Mouse (Mus musculus): ENCODE data around the gene Dcaf6. TPM values are rescaled to one million over a fixed set of nuclear protein-coding genes. Genes with fewer than 3 reads are reported as not detected.

Dcaf6 gene
- polyA plus RNA-seq, 2 experiments: 13.5 to 20.6 TPM

GRCm38 (mm10) chr1:165373839-165374238, 86.4 kb downstream of the Dcaf6 start:
- no peak overlapping the region for H3K4me2 ChIP-seq (ENCODE audit: low read depth)
- no peaks in the 10 kb centered on the region for H3K27me3 ChIP-seq (ENCODE audit: control insufficient read depth, insufficient read depth, low read length)
- no peaks in the 10 kb centered on the region; the same call in 1 of the 2 replicates for H3K36me3 ChIP-seq (replicated peaks; ENCODE audit: control insufficient read depth, insufficient read depth, low read depth)
- no peak for DNase-seq (ENCODE audit: low read depth in 3 of 3, low spot score in 3 of 3)
- no peak overlapping the region for H3K27ac ChIP-seq
- H3K4me1 ChIP-seq (replicated peaks; ENCODE audit: control insufficient read depth in 2 of 2, insufficient read depth in 2 of 2, low read length in 1 of 2): peaks cover 2 to 5% of the 10 kb centered on the region in 2 experiments; a peak in 2 of 4 replicates
- TF ChIP-seq EP300 (IDR thresholded peaks at IDR 0.05; ENCODE audit: low read depth): no peak
- TF ChIP-seq CTCF (IDR thresholded peaks at IDR 0.05; ENCODE audit: low read depth): no peak
- no peak overlapping the region for H3K9ac ChIP-seq (replicated peaks)
- ATAC-seq (ENCODE audit: insufficient read depth): no peak
- 72% methylated on average over 9 of the region's 9 CpGs for WGBS (ENCODE audit: insufficient replicate concordance)
- H3K9me3 ChIP-seq (ENCODE audit: control insufficient read depth, low read length): no peaks in the 10 kb centered on the region
- no peak overlapping the region for H3K4me3 ChIP-seq (ENCODE audit: insufficient read depth in 1 of 2, low read depth in 2 of 2, low read length in 2 of 2)

- TF ChIP-seq CTCF (IDR thresholded peaks at IDR 0.05; ENCODE audit: low read depth) (no peak), EP300 (IDR thresholded peaks at IDR 0.05; ENCODE audit: low read depth) (no peak)
- no peak for DNase-seq (ENCODE audit: low read depth in 3 of 3, low spot score in 3 of 3)
- 87% methylated on average over 4 of the region's 4 CpGs for WGBS (ENCODE audit: insufficient replicate concordance)
These were observed 89.3 kb downstream of the Dcaf6 start for GRCm38 (mm10) chr1:165370990-165371389.

GRCm38 (mm10) chr1:165365057-165365456, 95.2 kb downstream of the Dcaf6 start:
- Histone ChIP-seq H3K4me3 (ENCODE audit: insufficient read depth in 1 of 2, low read depth in 2 of 2, low read length in 2 of 2) (no peak overlapping the region), H3K4me2 (ENCODE audit: low read depth) (no peak overlapping the region), H3K4me1 (replicated peaks; ENCODE audit: control insufficient read depth in 2 of 2, insufficient read depth in 2 of 2, low read length in 1 of 2) (no peaks in the 10 kb centered on the region), H3K27ac (no peak overlapping the region), H3K9me3 (ENCODE audit: control insufficient read depth, low read length) (no peaks in the 10 kb centered on the region), H3K36me3 (replicated peaks; ENCODE audit: control insufficient read depth, insufficient read depth, low read depth) (no peaks in the 10 kb centered on the region; the same call in 1 of the 2 replicates), H3K27me3 (ENCODE audit: control insufficient read depth, insufficient read depth, low read length) (no peaks in the 10 kb centered on the region), H3K9ac (replicated peaks) (no peak overlapping the region)
- ATAC-seq (ENCODE audit: insufficient read depth) (no peak), DNase-seq (ENCODE audit: low read depth in 3 of 3, low spot score in 3 of 3) (peak in 1 of 3 experiments; percentile 13)
- TF ChIP-seq CTCF (IDR thresholded peaks at IDR 0.05; ENCODE audit: low read depth) (peak; percentile 48), EP300 (IDR thresholded peaks at IDR 0.05; ENCODE audit: low read depth) (no peak)
- 76% methylated on average over 3 of the region's 3 CpGs for WGBS (ENCODE audit: insufficient replicate concordance)

More at GRCm38 (mm10) chr1:165370990-165371389, 89.3 kb downstream of the Dcaf6 start:
- no peaks in the 10 kb centered on the region for H3K9me3 ChIP-seq (ENCODE audit: control insufficient read depth, low read length)
- no peaks in the 10 kb centered on the region for H3K27me3 ChIP-seq (ENCODE audit: control insufficient read depth, insufficient read depth, low read length)
- H3K9ac ChIP-seq (replicated peaks): no peak overlapping the region
- H3K4me3 ChIP-seq (ENCODE audit: insufficient read depth in 1 of 2, low read depth in 2 of 2, low read length in 2 of 2): no peak overlapping the region
- H3K36me3 ChIP-seq (replicated peaks; ENCODE audit: control insufficient read depth, insufficient read depth, low read depth): no peaks in the 10 kb centered on the region; the same call in 1 of the 2 replicates
- ATAC-seq (ENCODE audit: insufficient read depth): no peak
- no peak overlapping the region for H3K27ac ChIP-seq
- H3K4me1 ChIP-seq (replicated peaks; ENCODE audit: control insufficient read depth in 2 of 2, insufficient read depth in 2 of 2, low read length in 1 of 2): no peaks in the 10 kb centered on the region
- H3K4me2 ChIP-seq (ENCODE audit: low read depth): no peak overlapping the region

GRCm38 (mm10) chr1:165363271-165363670, 97.0 kb downstream of the Dcaf6 start:
- no peak overlapping the region for H3K27ac ChIP-seq
- no peak overlapping the region for H3K4me2 ChIP-seq (ENCODE audit: low read depth)
- H3K36me3 ChIP-seq (replicated peaks; ENCODE audit: control insufficient read depth, insufficient read depth, low read depth): no peaks in the 10 kb centered on the region
- no peaks in the 10 kb centered on the region for H3K4me1 ChIP-seq (replicated peaks; ENCODE audit: control insufficient read depth in 2 of 2, insufficient read depth in 2 of 2, low read length in 1 of 2)
- no peak overlapping the region for H3K9ac ChIP-seq (replicated peaks)
- no peaks in the 10 kb centered on the region for H3K9me3 ChIP-seq (ENCODE audit: control insufficient read depth, low read length)
- TF ChIP-seq CTCF (IDR thresholded peaks at IDR 0.05; ENCODE audit: low read depth) (no peak), EP300 (IDR thresholded peaks at IDR 0.05; ENCODE audit: low read depth) (no peak)
- WGBS (ENCODE audit: insufficient replicate concordance): 76% methylated on average over 2 of the region's 2 CpGs
- DNase-seq (ENCODE audit: low read depth in 3 of 3, low spot score in 3 of 3) (no peak), ATAC-seq (ENCODE audit: insufficient read depth) (no peak)
- no peak overlapping the region for H3K4me3 ChIP-seq (ENCODE audit: insufficient read depth in 1 of 2, low read depth in 2 of 2, low read length in 2 of 2)
- H3K27me3 ChIP-seq (ENCODE audit: control insufficient read depth, insufficient read depth, low read length): no peaks in the 10 kb centered on the region

- Histone ChIP-seq H3K9ac (replicated peaks) (no peak overlapping the region), H3K27me3 (ENCODE audit: control insufficient read depth, insufficient read depth, low read length) (no peaks in the 10 kb centered on the region), H3K4me1 (replicated peaks; ENCODE audit: control insufficient read depth in 2 of 2, insufficient read depth in 2 of 2, low read length in 1 of 2) (peaks cover 4 to 11% of the 10 kb centered on the region in 2 experiments; a peak in 3 of 4 replicates), H3K4me3 (ENCODE audit: insufficient read depth in 1 of 2, low read depth in 2 of 2, low read length in 2 of 2) (no peak overlapping the region), H3K4me2 (ENCODE audit: low read depth) (peak overlapping the region; percentile 23; the same call in 1 of the 2 replicates), H3K9me3 (ENCODE audit: control insufficient read depth, low read length) (no peaks in the 10 kb centered on the region), H3K27ac (no peak overlapping the region), H3K36me3 (replicated peaks; ENCODE audit: control insufficient read depth, insufficient read depth, low read depth) (no peaks in the 10 kb centered on the region; the same call in 1 of the 2 replicates)
- peak; percentile 70 for TF ChIP-seq EP300 (IDR thresholded peaks at IDR 0.05; ENCODE audit: low read depth)
- TF ChIP-seq CTCF (IDR thresholded peaks at IDR 0.05; ENCODE audit: low read depth): no peak
- WGBS (ENCODE audit: insufficient replicate concordance): 2% methylated on average over 2 of the region's 2 CpGs
- DNase-seq (ENCODE audit: low read depth in 3 of 3, low spot score in 3 of 3) (peak; percentile 24 to 38 (median 35)), ATAC-seq (ENCODE audit: insufficient read depth) (peak; percentile 72; the same call in 1 of the 2 replicates)
These were observed 103.9 kb downstream of the Dcaf6 start for GRCm38 (mm10) chr1:165356347-165356746.
